Mouse (Mus musculus): ENCODE results near the gene Pbx2. TPM values are rescaled to one million over a fixed set of nuclear protein-coding genes. Genes with fewer than 3 reads are reported as not detected.

Gene Pbx2
- polyA plus RNA-seq, 1 experiment from 2014 or later = 4.8 TPM

DNA sequence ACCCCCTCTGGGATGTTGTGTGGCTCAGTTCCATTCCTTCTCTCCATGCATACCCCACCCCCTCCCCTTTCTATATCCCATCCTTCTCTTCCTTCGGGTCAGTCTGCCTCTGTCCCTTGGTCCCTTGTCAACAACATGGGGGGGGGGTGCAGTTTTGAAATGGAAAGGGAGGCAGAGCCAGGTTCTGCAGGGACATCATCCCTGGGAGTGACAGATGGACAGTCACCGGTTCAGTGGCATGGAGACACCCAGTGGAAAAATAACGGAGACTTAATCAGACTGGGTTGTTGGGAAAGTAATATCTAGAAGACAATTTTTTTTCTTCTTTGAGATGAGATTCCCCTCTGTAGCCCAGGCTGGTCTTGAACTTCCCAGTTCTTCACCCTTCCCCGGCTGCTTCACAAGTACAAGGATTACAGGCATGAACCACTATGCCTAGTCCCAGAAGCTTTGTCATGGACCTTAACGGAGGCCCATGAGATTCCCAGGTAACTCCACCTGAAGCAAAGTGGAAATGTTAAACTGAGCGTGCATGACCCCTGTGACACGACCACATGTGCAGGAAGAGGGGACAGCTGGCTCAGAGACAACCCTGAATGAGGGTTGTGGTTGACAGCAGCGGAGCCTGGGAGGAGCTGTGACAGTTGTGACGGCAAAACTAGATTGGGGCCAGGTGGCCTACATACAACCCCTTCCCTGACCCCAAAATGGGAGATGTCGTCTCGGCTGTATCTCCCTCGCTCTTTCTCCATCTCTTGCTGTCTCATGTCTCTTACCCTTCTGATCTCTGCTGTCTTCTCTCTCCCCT, 38.9 kb downstream of the Pbx2 start:
- Histone ChIP-seq H3K27ac (no peak overlapping the region; the same call in 1 of the 2 replicates), H3K4me2 (peak overlapping the region; percentile 97), H3K36me3 (peaks cover 6% of the 10 kb centered on the region; the same call in 1 of the 2 replicates), H3K27me3 (peaks cover 56% of the 10 kb centered on the region), H3K4me3 (peak overlapping the region; percentile 85), H3K9me3 (replicated peaks) (no peaks in the 10 kb centered on the region), H3K9ac (no peak overlapping the region), H3K4me1 (replicated peaks) (peaks cover 53% of the 10 kb centered on the region)
- WGBS = 26% methylated on average over 12 of the region's 12 CpGs
- no peak for ATAC-seq (replicated peaks; ENCODE audit: insufficient number of reproducible peaks, insufficient read depth, low FRiP score, low read depth)

DNA sequence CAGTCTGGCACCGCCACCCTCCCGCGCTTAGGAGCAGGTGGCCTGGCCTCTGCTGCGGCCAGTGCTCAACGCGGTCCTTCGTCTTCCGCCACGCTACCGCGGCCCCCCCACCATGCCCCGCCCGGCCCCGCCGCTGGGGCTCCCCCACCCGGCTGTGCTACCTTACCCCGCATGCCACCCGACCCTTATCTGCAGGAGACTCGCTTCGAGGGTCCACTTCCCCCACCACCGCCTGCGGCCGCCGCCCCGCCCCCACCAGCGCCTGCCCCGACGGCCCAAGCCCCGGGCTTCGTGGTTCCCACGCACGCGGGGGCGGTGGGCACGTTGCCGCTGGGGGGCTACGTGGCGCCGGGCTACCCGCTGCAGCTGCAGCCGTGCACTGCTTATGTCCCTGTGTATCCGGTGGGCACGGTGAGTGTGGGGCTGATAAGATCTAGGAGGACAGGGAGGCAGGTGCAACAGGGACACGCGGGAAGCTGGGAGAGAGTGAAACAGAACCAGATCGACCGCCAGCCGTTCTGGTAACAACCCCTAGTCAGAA, 39.8 kb downstream of the Pbx2 start:
- Histone ChIP-seq H3K4me1 (replicated peaks) (peaks cover 53% of the 10 kb centered on the region), H3K4me2 (peak overlapping the region; percentile 97), H3K4me3 (peak overlapping the region; percentile 44), H3K9me3 (replicated peaks) (no peaks in the 10 kb centered on the region), H3K27me3 (peaks cover 61% of the 10 kb centered on the region), H3K36me3 (no peaks in the 10 kb centered on the region), H3K9ac (no peak overlapping the region), H3K27ac (peak overlapping the region; percentile 13; the same call in 1 of the 2 replicates)
- WGBS = 2% methylated on average over 48 of the region's 48 CpGs
- ATAC-seq (replicated peaks; ENCODE audit: insufficient number of reproducible peaks, insufficient read depth, low FRiP score, low read depth) = no peak

DNA sequence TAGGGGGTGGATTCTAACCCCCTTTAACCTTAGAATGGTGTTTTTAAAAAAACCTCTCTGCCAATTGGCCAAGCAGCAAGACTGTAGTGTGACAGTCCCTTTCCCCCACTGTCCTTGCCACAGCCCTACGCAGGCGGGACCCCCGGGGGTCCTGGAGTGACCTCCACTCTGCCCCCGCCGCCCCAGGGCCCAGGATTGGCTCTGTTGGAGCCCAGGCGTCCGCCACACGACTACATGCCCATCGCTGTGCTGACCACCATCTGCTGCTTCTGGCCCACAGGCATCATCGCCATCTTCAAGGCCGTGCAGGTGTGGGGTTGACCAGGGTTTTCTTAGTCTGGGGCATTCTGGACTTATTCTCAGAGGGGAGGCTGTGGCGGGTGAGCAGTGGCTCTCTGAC, 40.6 kb downstream of the Pbx2 start:
- Histone ChIP-seq H3K36me3 (no peaks in the 10 kb centered on the region), H3K27me3 (peaks cover 66% of the 10 kb centered on the region), H3K9ac (0 out of 2 replicates have a peak overlapping the region, but pooled peaks have one; percentile 32), H3K4me2 (peak overlapping the region; percentile 97), H3K4me3 (peak overlapping the region; percentile 44), H3K4me1 (replicated peaks) (peaks cover 45% of the 10 kb centered on the region), H3K27ac (no peak overlapping the region; the same call in 1 of the 2 replicates), H3K9me3 (replicated peaks) (no peaks in the 10 kb centered on the region)
- ATAC-seq (replicated peaks; ENCODE audit: insufficient number of reproducible peaks, insufficient read depth, low FRiP score, low read depth) = no peak
- WGBS = 9% methylated on average over 12 of the region's 12 CpGs

DNA sequence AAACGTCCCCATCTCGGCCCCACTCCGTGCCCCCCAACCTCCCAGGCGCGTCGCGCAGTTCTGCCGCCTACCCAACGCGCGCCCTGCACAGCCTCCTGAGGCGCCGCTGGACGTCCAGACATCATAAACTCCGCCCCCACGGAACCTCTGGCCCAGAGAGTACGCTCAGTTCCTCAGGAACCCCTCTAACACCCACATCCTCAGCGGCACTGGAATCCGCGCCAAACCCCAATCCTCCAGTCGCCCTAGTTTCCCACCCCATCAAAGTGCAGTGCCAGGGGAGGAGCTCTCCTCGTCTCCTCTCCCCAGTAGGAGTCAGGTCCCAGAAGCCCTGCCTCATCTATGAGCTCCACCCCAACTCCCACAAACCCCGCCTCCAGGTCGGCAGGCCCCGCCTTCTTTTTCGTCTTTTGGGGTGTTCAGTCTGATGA, 41.2 kb downstream of the Pbx2 start:
- H3K4me1 ChIP-seq (replicated peaks) = peaks cover 43% of the 10 kb centered on the region
- H3K27me3 ChIP-seq = peaks cover 70% of the 10 kb centered on the region
- peak overlapping the region; percentile 21; the same call in 1 of the 2 replicates for H3K27ac ChIP-seq
- peak overlapping the region; percentile 44 for H3K4me3 ChIP-seq
- 0 out of 2 replicates have a peak overlapping the region, but pooled peaks have one; percentile 32 for H3K9ac ChIP-seq
- WGBS = under 1% methylated on average over 26 of the region's 26 CpGs
- H3K4me2 ChIP-seq = peak overlapping the region; percentile 97
- H3K9me3 ChIP-seq (replicated peaks) = no peaks in the 10 kb centered on the region
- H3K36me3 ChIP-seq = no peaks in the 10 kb centered on the region
- peak; percentile 31; the same call in 1 of the 2 replicates for ATAC-seq (replicated peaks; ENCODE audit: insufficient number of reproducible peaks, insufficient read depth, low FRiP score, low read depth)

DNA sequence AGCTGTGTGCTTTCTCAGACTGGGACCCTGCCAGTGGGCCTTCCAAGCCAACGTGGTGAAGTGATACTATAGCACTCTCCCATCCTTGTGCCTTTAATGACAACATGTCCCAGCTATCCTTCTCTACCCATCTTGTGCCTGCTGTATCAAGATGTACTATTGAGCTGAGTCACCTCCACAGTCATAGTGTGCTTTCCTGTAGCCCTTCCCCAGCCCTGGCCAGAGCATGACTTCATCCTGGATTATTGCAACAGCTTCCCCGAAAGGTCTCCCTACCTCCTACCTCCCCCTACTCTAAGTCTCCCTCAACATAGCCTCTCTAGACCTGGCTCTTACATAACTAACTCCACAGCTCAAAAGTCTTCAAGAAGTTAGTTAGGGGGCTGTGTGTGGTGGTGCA, 44.6 kb downstream of the Pbx2 start:
- no peaks in the 10 kb centered on the region for H3K9me3 ChIP-seq (replicated peaks)
- no peaks in the 10 kb centered on the region for H3K36me3 ChIP-seq
- H3K4me1 ChIP-seq (replicated peaks) = peaks cover 22% of the 10 kb centered on the region
- no peak overlapping the region for H3K27ac ChIP-seq
- H3K4me2 ChIP-seq = no peak overlapping the region
- H3K27me3 ChIP-seq = peaks cover 52% of the 10 kb centered on the region
- H3K9ac ChIP-seq = no peak overlapping the region
- 71% methylated on average over 2 of the region's 2 CpGs for WGBS
- no peak overlapping the region for H3K4me3 ChIP-seq
- no peak for ATAC-seq (replicated peaks; ENCODE audit: insufficient number of reproducible peaks, insufficient read depth, low FRiP score, low read depth)

DNA sequence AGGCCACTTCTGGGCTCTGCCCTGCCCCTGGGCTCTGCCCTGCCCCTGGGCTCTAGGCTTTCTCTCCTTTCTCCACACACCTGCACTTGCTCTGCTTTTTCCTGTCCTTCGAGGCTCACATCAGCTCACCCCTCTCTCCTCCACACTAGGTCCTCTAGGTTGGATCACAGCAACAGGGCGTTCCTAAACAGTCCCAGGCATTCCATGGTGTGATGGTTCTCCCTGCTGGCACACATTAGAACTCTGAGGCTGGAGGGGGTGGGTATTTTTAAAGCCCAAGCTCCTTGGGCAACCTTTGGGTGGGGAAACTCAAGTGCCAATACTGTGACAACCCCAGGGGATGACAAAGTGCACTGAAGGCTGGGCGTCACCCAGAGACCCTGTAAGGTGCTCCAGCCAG, 46.4 kb downstream of the Pbx2 start:
- H3K27me3 ChIP-seq = peaks cover 34% of the 10 kb centered on the region
- no peak for ATAC-seq (replicated peaks; ENCODE audit: insufficient number of reproducible peaks, insufficient read depth, low FRiP score, low read depth)
- H3K27ac ChIP-seq = no peak overlapping the region
- H3K4me2 ChIP-seq = no peak overlapping the region
- H3K9me3 ChIP-seq (replicated peaks) = no peaks in the 10 kb centered on the region
- WGBS = 63% methylated on average over 3 of the region's 3 CpGs
- H3K4me1 ChIP-seq (replicated peaks) = peaks cover 14% of the 10 kb centered on the region
- no peak overlapping the region for H3K9ac ChIP-seq
- no peak overlapping the region for H3K4me3 ChIP-seq
- no peaks in the 10 kb centered on the region for H3K36me3 ChIP-seq

DNA sequence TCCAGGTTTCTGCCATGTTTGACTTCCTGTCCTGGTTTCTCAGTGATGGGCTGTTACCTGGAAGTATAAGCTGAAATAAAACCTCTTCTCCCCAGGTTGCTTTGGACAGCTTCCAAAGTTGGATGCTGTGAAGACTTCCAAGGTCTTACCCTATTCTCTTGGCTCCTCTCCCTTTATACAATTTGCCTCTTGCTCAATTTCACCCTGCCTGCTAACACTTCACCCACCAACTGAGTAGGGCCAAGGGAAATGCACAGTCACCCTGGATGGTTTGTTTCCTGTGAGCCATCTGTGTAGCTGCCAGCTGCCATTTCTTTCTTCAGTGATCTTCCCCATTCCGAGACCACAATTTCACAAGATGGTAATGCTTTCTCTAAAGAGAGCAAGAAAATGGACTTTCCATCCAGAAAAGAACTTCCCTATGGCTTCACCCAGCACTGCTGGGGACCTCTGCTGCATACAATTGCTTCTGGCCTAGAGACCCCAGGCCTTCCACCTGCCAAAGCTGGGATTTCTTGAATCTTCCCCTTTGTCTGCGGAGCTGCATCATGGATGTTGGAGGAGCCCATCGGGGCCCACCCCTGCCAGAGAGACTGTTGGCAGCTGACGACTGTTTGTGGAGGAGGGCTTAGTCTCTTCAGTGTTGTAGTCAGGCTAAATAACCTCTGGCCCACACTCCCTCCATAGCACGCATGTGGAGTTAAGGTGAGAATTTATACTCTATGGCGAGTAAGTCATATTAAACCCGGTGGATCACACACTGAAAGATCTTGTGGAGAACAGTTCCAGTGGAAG, 48.6 kb downstream of the Pbx2 start:
- H3K9ac ChIP-seq = no peak overlapping the region
- no peak for ATAC-seq (replicated peaks; ENCODE audit: insufficient number of reproducible peaks, insufficient read depth, low FRiP score, low read depth)
- 0 out of 2 replicates have a peak, but pooled peaks cover 13% of the 10 kb centered on the region for H3K27me3 ChIP-seq
- no peak overlapping the region for H3K4me3 ChIP-seq
- no peak overlapping the region for H3K4me2 ChIP-seq
- H3K36me3 ChIP-seq = no peaks in the 10 kb centered on the region
- H3K4me1 ChIP-seq (replicated peaks) = peaks cover 12% of the 10 kb centered on the region
- H3K9me3 ChIP-seq (replicated peaks) = no peaks in the 10 kb centered on the region
- 0 out of 2 replicates have a peak overlapping the region, but pooled peaks have one; percentile 82 for H3K27ac ChIP-seq
- 72% methylated on average over 7 of the region's 7 CpGs for WGBS

DNA sequence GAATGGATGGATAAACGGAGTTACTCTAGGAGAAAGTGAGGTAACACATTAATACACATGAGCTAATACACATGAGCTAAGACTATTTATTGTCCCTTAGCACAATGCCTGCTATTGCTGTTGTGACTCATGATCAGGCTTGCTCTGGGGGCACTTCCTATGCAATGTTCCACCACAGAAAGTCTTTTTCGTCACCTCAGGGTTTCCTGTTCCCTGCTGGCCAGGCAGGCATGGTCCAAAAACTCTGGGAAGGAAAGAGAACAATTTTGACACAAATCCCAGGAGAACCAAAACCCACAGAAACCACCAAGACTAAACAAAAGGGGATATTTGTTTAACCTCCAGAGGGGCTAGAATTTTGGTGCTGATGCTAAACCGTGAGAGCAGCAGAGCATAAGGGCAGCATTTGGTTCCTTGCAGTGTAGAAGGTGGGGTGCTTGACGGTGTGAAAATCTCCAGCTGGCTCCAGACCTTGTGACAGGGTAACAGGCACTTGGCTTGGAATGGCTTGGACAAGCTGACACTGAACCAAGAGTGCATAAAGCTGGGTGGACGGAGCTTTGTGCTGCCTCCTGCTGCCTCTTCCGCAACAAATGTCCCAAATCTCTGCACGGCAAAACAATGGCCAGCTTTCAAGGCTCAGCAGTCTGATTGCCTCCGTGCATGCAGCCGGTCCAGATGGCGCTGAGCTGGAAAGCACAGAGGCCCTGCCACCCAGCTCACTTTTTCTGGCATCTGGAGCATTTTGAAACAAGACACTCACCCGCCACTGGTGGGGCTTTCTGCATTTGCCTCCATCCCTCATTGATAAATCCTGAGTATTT, 49.9 kb downstream of the Pbx2 start:
- WGBS = 16% methylated on average over 11 of the region's 11 CpGs
- peak overlapping the region; percentile 6; the same call in 1 of the 2 replicates for H3K4me2 ChIP-seq
- ATAC-seq (replicated peaks; ENCODE audit: insufficient number of reproducible peaks, insufficient read depth, low FRiP score, low read depth) = 0 out of 2 replicates have a peak, but pooled peaks have one; percentile 16
- 0 out of 2 replicates have a peak, but pooled peaks cover 8% of the 10 kb centered on the region for H3K27me3 ChIP-seq
- no peaks in the 10 kb centered on the region for H3K9me3 ChIP-seq (replicated peaks)
- H3K9ac ChIP-seq = peak overlapping the region; percentile 40
- peaks cover 23% of the 10 kb centered on the region for H3K4me1 ChIP-seq (replicated peaks)
- H3K4me3 ChIP-seq = no peak overlapping the region
- no peaks in the 10 kb centered on the region for H3K36me3 ChIP-seq
- H3K27ac ChIP-seq = peak overlapping the region; percentile 82

DNA sequence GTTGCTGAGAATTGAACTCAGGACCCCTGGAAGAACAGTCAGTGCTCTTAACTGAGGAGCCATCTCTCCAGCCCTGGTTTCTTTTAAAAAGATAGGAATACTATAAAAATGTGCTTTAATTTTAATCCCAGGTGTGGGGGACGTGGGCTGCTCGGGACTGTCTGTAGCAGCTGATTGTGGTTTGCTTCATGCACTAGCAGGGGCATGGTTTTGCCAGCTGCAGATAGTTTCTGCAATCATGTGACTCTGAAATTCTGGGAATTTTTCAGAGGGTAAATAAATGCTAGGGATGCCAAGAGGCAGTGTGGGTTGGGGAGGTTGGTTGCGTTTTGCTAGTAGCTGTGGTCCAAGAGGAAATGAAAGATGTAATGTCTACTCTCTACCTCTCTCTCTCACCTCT, 50.9 kb downstream of the Pbx2 start:
- Histone ChIP-seq H3K36me3 (no peaks in the 10 kb centered on the region), H3K4me3 (no peak overlapping the region), H3K4me1 (replicated peaks) (peaks cover 31% of the 10 kb centered on the region), H3K9ac (no peak overlapping the region), H3K27ac (no peak overlapping the region), H3K4me2 (no peak overlapping the region), H3K9me3 (replicated peaks) (no peaks in the 10 kb centered on the region), H3K27me3 (0 out of 2 replicates have a peak, but pooled peaks cover under 1% of the 10 kb centered on the region)
- 71% methylated on average over 3 of the region's 3 CpGs for WGBS
- no peak for ATAC-seq (replicated peaks; ENCODE audit: insufficient number of reproducible peaks, insufficient read depth, low FRiP score, low read depth)

DNA sequence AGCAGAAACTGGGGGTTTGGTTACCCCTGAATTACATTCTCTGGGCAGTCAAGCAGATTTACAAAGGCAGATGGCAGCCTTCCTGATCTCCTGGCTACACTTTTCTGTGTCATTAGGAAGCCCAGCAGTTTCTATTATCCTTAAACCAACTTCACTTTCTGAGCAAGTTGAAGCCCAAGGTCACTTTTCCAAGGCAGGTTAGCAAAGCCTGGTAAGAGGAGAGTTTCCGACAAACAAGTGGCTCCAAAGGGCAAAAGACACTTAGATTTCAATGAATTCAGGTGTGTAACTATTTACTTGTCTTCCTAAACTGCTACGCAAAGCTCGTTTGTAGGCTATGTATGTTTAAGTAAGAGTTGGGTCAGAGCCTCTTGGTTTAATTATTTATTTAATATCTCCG, 52.3 kb downstream of the Pbx2 start:
- peaks cover 41% of the 10 kb centered on the region for H3K4me1 ChIP-seq (replicated peaks)
- no peaks in the 10 kb centered on the region for H3K9me3 ChIP-seq (replicated peaks)
- H3K36me3 ChIP-seq = no peaks in the 10 kb centered on the region
- H3K9ac ChIP-seq = no peak overlapping the region
- WGBS = 87% methylated on average over 4 of the region's 4 CpGs
- H3K4me3 ChIP-seq = no peak overlapping the region
- H3K27me3 ChIP-seq = no peaks in the 10 kb centered on the region
- H3K4me2 ChIP-seq = no peak overlapping the region
- no peak for ATAC-seq (replicated peaks; ENCODE audit: insufficient number of reproducible peaks, insufficient read depth, low FRiP score, low read depth)
- H3K27ac ChIP-seq = no peak overlapping the region
